Mouse (Mus musculus) kidney, postnatal 36 days (tissue): Measurements from ENCODE around the gene Prr12.

Source experiments
- DNase-seq, 2 experiments: peaks; one replicate each; pipeline ENCODE4 v3.0.0; 2021 to 2022; ENCODE audit warnings: mixed read lengths in 2 of 2

The Prr12 gene

GRCm38 (mm10) chr7:45020225-45020624, 32.5 kb downstream of the Prr12 start:
- no peak for DNase-seq

- peak; percentile 75 to 85 for DNase-seq
Observed at GRCm38 (mm10) chr7:45019031-45019571, 33.6 kb downstream of the Prr12 start.

GRCm38 (mm10) chr7:45017242-45018061, 35.2 kb downstream of the Prr12 start, which contains the start of gene Rras:
Rras (plus strand) TSS chr7:45017961.
- peak; percentile 90 to 99 for DNase-seq

GRCm38 (mm10) chr7:45016761-45017160, 35.9 kb downstream of the Prr12 start:
- no peak for DNase-seq

GRCm38 (mm10) chr7:45015957-45016612, 36.6 kb downstream of the Prr12 start, which contains the start of gene Scaf1:
Scaf1 (minus strand) TSS chr7:45016363.
- DNase-seq, result peak; percentile 99 to 100

- DNase-seq, result no peak
Observed at GRCm38 (mm10) chr7:45015344-45015956, 37.2 kb downstream of the Prr12 start.

DNA sequence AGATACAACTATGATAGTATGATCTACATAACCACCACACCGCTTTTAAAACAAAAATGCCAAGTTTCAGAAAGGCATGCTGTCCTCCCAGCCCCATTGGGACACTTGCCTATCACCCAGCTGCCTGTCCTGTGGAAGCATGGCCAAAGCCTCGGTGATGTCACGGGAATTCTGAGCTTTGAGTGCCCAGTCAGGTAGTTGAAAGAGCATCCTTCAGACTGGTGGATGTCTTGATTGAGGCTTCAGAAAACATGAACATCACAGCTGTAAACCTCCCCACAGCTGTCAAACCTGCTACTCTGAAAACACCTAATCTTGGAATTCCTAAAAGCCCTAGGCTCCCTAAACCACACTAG, 38.6 kb downstream of the Prr12 start:
- no peak for DNase-seq

- no peak for DNase-seq
Observed at GRCm38 (mm10) chr7:45013366-45014095, 39.1 kb downstream of the Prr12 start.

GRCm38 (mm10) chr7:45012824-45013223, 39.9 kb downstream of the Prr12 start:
- no peak for DNase-seq

- DNase-seq, result no peak
Observed at GRCm38 (mm10) chr7:45012011-45012410, 40.7 kb downstream of the Prr12 start.

DNA sequence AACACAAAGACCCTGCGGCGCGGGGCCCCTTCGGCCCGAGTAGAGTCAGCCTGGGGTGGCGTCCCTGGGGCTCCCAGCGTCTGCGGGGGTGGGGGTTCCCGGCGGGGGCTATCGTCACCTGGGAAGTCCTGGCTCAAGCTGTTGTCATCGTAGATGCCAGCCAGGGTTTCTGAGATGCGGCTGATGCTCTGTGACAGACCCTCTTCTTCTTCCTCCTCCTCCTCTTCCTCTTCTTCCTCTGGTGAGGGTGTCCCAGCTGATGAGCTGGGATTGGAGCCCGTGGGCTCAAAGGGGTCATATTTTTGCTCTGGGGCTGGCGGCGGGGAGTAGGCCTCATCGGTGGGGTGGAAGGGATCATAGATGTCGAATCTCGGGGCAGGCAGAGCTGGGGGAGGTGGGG, 44.3 kb downstream of the Prr12 start:
- DNase-seq, result no peak

DNA sequence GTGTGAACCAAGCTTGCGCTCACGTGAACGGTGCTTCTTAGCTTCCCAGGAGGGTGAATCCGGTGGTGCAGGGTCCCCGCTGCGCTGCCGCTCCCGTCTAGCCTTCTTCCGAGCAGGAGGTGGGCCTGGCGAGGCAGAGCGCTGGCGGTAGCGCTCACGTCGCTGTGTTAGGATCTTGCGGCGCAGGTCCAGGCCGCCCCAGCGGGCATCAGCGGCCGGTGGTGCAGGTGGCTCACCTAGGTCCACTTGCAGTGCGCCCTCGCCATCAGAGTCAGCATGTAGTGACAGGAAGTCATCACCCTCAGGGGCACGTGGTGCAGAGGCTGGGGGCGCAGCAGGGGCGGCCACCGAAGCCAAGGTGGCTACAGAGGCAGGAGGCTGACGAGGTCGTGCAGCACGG, 44.8 kb downstream of the Prr12 start:
- no peak for DNase-seq

GRCm38 (mm10) chr7:45007141-45007540, 45.5 kb downstream of the Prr12 start:
- DNase-seq, result no peak

GRCm38 (mm10) chr7:45006503-45006902, 46.2 kb downstream of the Prr12 start:
- DNase-seq, result no peak

DNA sequence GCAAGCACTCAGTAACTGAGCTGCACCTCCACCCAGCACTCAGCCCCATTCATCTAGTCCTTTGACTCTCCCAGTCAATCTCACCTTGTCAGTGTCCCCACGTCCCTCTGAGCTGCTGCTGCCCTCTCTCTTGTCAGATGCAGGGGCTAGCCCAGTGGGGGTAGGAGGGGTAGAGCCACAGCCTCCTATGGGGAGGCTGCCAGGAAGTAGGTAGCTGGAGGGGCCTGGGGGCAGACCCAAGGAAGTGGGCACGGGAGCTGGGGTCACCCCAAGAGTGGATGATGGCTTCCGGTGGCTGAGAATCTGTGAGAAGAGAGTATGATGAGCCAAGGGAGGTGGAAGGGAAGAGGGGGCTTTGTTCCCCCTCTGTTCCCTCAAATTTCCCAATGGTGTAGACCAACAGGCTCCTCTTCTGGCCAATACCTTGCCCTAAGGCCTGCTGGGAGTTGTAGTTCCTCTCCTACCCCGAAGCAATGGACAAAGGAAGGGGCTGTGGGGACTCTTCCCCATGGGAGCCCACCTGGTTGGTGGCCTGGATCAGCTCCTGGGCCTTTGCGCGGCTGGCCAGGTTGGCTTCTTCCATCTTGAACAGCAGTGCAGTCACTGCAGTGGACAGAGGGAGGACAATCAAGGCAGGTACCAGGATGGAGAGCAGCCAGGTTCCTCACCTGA, 47.2 kb downstream of the Prr12 start:
- DNase-seq, result no peak

GRCm38 (mm10) chr7:45004546-45004945, 48.1 kb downstream of the Prr12 start:
- DNase-seq, result peak in 1 of 2 experiments; percentile 27

DNA sequence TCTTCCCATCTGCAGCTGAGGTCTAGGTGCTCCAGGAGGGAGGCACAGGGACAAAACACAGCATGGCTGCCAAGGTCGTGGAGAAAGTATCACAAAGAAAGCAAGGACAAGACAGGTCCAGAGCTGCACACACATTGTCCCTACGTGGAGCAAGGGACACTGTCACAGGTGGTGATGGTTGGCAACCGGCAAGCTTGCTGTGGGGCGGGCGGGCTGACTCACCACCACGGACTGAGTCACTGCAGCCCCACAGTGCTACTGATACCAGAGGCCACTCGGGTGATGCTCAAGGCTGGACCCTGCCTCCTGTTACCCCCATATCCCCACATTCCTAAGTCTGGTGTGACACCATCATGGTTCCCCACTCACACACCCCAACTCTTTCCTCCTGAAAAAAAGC, 50.2 kb downstream of the Prr12 start:
- DNase-seq, result no peak

GRCm38 (mm10) chr7:45000539-45001114, 52.1 kb downstream of the Prr12 start:
- DNase-seq, result peak in 1 of 2 experiments; percentile 34

- DNase-seq, result peak; percentile 53 to 56
Observed at GRCm38 (mm10) chr7:44999753-45000152, 52.9 kb downstream of the Prr12 start.

GRCm38 (mm10) chr7:44998501-44998955, 54.2 kb downstream of the Prr12 start, which contains the start of gene Bcl2l12:
Bcl2l12 (minus strand) TSS chr7:44998712.
- peak; percentile 85 to 89 for DNase-seq

- DNase-seq, result no peak
Observed at GRCm38 (mm10) chr7:44997940-44998428, 54.7 kb downstream of the Prr12 start.
